Mouse (Mus musculus) mature B cell (primary cell): ENCODE data around the gene Rimklb.

Experiments used
- in situ Hi-C: fragments of 300-500 bp; cut with MboI; formaldehyde crosslinking; loops from 2 replicates; pipeline ENCODE4 v1.14.3; 2019

Rimklb gene

DNA sequence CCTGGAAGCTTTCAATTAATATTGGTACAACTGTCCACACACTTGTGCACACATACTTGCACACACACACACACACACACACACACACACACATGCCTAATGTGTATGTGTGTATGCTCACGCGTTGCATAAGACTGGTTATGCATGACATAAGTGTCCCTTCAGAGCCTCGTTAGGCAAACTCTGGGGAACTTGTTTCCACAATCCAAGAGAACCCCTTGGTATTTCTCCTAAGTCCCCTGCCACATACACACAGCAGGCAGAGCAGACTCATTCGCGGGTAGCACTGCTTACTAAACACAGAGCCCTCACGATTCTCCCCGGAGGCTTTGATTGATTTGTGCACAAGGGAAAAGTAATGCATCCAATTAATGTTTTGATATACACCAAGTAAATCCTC lies 81.5 kb downstream of the Rimklb start:
- in situ Hi-C loops = no loop called here

GRCm38 (mm10) chr6:122416347-122416746 lies 82.2 kb downstream of the Rimklb start:
- in situ Hi-C loops = no loop called here

DNA sequence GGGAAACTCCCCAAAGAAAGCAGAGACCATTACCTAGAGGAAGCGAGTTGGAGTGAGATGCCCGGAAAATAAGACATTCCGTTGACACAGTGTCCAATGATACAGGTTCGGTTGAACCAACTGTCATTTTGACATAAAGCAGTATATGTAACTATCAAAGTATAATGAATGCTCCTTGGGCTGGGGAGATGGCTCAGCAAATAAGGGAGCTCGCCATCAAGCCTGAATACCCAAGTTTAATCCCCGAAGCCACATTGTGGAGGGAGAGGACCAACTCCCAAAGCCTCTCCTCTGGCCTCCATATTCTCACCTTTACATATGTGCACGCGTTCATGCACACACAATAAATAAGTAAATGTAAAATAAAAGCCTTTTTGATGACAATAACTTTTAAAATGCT lies 87.3 kb downstream of the Rimklb start:
- in situ Hi-C loops = no loop called here

DNA sequence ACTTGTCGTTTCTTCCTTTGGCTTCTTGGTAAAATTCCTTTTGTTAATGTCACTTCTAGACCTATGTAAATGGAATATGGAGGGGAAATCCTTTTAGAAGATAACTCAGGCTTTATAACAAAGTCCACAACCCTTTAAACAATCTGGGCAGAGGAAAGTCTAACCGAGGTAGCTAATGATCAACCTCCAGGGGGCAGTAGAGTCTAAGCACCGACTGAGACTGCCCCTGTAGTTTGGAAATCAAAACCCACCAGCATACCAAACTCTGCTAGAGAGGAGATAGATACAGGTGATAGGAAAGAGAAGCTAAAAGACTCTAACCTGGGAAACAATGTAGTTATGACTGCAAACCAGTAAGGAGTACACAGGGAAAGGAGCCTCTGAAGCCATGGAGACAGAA lies 96.3 kb downstream of the Rimklb start:
- in situ Hi-C loops = no loop called here

- in situ Hi-C loops = no loop called here
These were observed 98.3 kb downstream of the Rimklb start for GRCm38 (mm10) chr6:122400263-122400662.
